Mouse (Mus musculus) kidney, postnatal 0 days (tissue): ENCODE measurements at regions not wholly inside any gene's neighbourhood (a gene's known extent, or its start where the extent isn't known, plus 50 kb on each side); places are given as distances from the start of the nearest gene placed in this dataset.
A peak's percentile ranks its signal among the peaks of the same experiment; 100 is the strongest.

Experiments
- ATAC-seq: fragments of 200-750 bp; cut with Nextera tagmentation; replicated peaks from 2 replicates; pipeline ENCODE4 v1.8.0; 2017; ENCODE audit warnings: low read depth, moderate number of reproducible peaks, moderate TSS enrichment, moderate library complexity; ENCODE audit not compliant: low FRiP score
- DNase-seq: peaks from one replicate; pipeline ENCODE4 v3.0.0-alpha.2; 2016; ENCODE audit warnings: low spot score
- H3K27ac ChIP-seq: fragments of 300-500 bp; sonication (generic); 2 replicates; pipeline ENCODE4 v1.5.1; 2014; ENCODE audit warnings: mild to moderate bottlenecking
- H3K27me3 ChIP-seq: fragments of 300-500 bp; sonication (generic); 2 replicates; pipeline ENCODE4 v1.6.1; 2014; ENCODE audit warnings: low read length, mixed read lengths; ENCODE audit not compliant: insufficient read depth
- H3K36me3 ChIP-seq: fragments of 300-500 bp; sonication (generic); 2 replicates; pipeline ENCODE4 v1.6.1; 2014; ENCODE audit warnings: low read length, mixed read lengths; ENCODE audit not compliant: insufficient read depth
- H3K4me1 ChIP-seq: fragments of 300-500 bp; sonication (generic); replicated peaks from 2 replicates; pipeline ENCODE4 v1.6.1; 2014; ENCODE audit warnings: antibody characterized with exemption, low read length, mixed read lengths; ENCODE audit not compliant: insufficient read depth
- H3K4me2 ChIP-seq: fragments of 300-500 bp; sonication (generic); 2 replicates; pipeline ENCODE4 v1.6.1; 2014; ENCODE audit warnings: mild to moderate bottlenecking, low read length, moderate library complexity, mixed read lengths
- H3K4me3 ChIP-seq: fragments of 300-500 bp; sonication (generic); replicated peaks from 2 replicates; pipeline ENCODE4 v1.5.1; 2014; ENCODE audit warnings: low read depth, low read length
- H3K9ac ChIP-seq: fragments of 300-500 bp; sonication (generic); 2 replicates; pipeline ENCODE4 v1.6.1; 2014; ENCODE audit warnings: low read depth, low read length
- H3K9me3 ChIP-seq: fragments of 300-500 bp; sonication (generic); replicated peaks from 2 replicates; pipeline ENCODE4 v1.6.1; 2016; ENCODE audit warnings: low read length, inconsistent platforms, mixed read lengths
- CTCF ChIP-seq: IDR thresholded peaks from 2 replicates; pipeline ENCODE4 v1.5.1; 2016; ENCODE audit warnings: antibody characterized with exemption, low read depth, mild to moderate bottlenecking, moderate library complexity
- WGBS: fragments of 180-500 bp; shearing (Covaris S2); extraction: QIAGEN DNeasy Blood & Tissue Kit; methylation state at CpG from one replicate; pipeline ENCODE4 v1.1.7; 2014; 5-methylcytosine and 5-hydroxymethylcytosine counted together

- H3K4me2 ChIP-seq: no peak overlapping the region
- H3K9ac ChIP-seq: no peak overlapping the region
- 83% methylated on average over 7 of the region's 7 CpGs for WGBS
- no peaks in the 10 kb centered on the region for H3K4me1 ChIP-seq
- H3K4me3 ChIP-seq: no peak overlapping the region
- H3K27me3 ChIP-seq: no peaks in the 10 kb centered on the region
- no peak overlapping the region for H3K27ac ChIP-seq
- no peak for ATAC-seq
- DNase-seq: no peak
- H3K9me3 ChIP-seq: no peaks in the 10 kb centered on the region
- TF ChIP-seq CTCF: no peak
- no peaks in the 10 kb centered on the region for H3K36me3 ChIP-seq
Observed at GRCm38 (mm10) chr13:38878718-38879669, 81.7 kb downstream of the Slc35b3 start.

DNA sequence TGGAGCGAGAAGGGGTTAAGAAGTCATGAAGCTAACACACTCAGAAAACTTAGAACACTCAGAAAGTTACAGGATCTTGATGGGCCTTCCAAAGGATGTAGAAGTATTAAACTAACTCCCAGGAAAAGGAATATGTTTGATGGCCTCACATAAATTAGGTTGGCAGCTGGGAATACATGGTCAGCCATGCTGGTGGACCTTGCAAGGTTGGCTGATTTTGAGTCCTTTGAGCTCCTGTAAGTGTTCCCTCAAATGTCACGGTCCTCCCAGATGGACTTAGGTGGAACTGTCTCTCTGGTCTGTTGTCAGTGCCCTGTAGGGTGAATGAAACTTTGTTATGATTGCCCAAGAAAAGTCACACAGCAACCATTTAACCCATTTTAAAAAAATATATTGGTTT lies 84.8 kb downstream of the Slc35b3 start:
- Histone ChIP-seq H3K4me3 (no peak overlapping the region), H3K36me3 (no peaks in the 10 kb centered on the region), H3K4me2 (no peak overlapping the region), H3K27ac (no peak overlapping the region), H3K27me3 (no peaks in the 10 kb centered on the region), H3K4me1 (no peaks in the 10 kb centered on the region), H3K9ac (no peak overlapping the region), H3K9me3 (no peaks in the 10 kb centered on the region)
- no peak for TF ChIP-seq CTCF
- DNase-seq (peak; percentile 63), ATAC-seq (peak; percentile 69; the same call in 1 of the 2 replicates)
- WGBS: 55% methylated on average over 2 of the region's 2 CpGs

DNA sequence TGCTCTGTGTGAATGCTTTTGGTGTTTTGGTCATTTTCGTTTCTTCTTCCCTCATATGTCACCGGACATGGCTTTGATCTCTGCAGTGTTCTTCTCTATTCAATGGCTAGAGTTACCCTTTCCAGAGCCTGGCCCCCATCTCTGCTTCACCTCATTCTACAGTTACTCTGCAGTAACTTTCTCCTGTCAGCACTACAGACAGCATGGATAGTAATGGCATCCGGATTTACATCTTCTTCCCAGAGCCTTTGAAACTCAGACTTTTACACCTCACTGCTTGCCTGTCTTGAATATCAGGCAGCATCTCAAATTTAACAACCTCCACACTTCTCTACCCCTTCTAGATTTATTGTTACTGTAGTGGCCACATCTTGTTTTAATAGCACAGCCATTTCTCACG lies 96.7 kb downstream of the Slc35b3 start:
- Histone ChIP-seq H3K9ac (no peak overlapping the region), H3K27me3 (no peaks in the 10 kb centered on the region), H3K4me3 (no peak overlapping the region), H3K27ac (no peak overlapping the region), H3K36me3 (no peaks in the 10 kb centered on the region), H3K9me3 (no peaks in the 10 kb centered on the region), H3K4me2 (no peak overlapping the region), H3K4me1 (no peaks in the 10 kb centered on the region)
- TF ChIP-seq CTCF: no peak
- peak; percentile 65; the same call in 1 of the 2 replicates for ATAC-seq
- WGBS: 25% methylated on average over 4 of the region's 4 CpGs
- DNase-seq: peak; percentile 89

- ATAC-seq (no peak), DNase-seq (peak; percentile 41)
- no peak overlapping the region for H3K27ac ChIP-seq
- peak; percentile 42; the same call in 1 of the 2 replicates for TF ChIP-seq CTCF
- no peaks in the 10 kb centered on the region for H3K4me1 ChIP-seq
- no peak overlapping the region for H3K4me3 ChIP-seq
- H3K9me3 ChIP-seq: no peaks in the 10 kb centered on the region
- no peak overlapping the region for H3K9ac ChIP-seq
- no peak overlapping the region for H3K4me2 ChIP-seq
- no peaks in the 10 kb centered on the region for H3K36me3 ChIP-seq
- WGBS: 49% methylated on average over 3 of the region's 3 CpGs
- no peaks in the 10 kb centered on the region for H3K27me3 ChIP-seq
Observed at GRCm38 (mm10) chr13:38855742-38856141, 104.9 kb downstream of the Slc35b3 start.

DNA sequence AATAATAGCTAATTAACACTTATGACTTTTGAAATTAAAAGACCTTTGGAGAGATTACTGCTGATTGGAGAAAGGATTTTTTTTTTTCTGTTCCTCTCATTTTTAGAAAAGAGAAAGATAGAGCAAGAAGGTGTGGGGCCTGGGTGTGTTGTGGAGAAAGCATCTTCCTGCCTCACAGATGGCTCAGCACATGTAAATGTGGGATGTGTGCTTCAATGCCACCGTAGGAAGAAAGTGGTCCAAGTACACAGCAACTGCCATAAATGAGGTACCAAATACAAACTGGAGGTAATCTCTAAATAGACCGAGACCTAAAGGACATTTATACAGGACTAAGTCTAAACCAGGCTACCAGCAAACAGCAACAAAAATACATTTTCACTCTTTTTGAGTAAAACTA lies 105.7 kb downstream of the Slc35b3 start:
- Histone ChIP-seq H3K4me2 (no peak overlapping the region), H3K36me3 (no peaks in the 10 kb centered on the region), H3K27me3 (no peaks in the 10 kb centered on the region), H3K27ac (no peak overlapping the region), H3K4me3 (no peak overlapping the region), H3K4me1 (no peaks in the 10 kb centered on the region), H3K9ac (no peak overlapping the region), H3K9me3 (no peaks in the 10 kb centered on the region)
- DNase-seq: no peak
- TF ChIP-seq CTCF: no peak
- WGBS: 89% methylated on average over 2 of the region's 2 CpGs
- ATAC-seq: no peak

DNA sequence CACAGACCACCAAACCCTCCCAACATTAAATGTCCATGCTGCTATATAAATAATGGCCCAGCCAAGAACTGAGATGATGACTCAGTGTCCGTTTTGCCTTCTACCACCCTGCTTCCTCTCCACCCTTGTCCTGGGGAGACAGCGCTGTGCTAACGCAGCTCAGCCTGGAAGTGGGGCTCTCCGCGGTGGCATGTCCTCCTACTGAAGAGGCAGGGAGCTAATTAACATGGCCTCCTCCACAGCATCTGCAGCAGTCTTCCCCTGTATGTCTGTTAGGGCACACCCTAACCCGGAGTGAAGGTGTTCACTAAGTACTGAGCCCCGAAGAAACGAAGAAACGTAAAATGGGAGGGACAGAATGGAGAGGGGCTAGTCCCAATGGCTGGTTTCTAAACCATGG lies 107.8 kb downstream of the Slc35b3 start:
- no peaks in the 10 kb centered on the region for H3K36me3 ChIP-seq
- H3K27me3 ChIP-seq: no peaks in the 10 kb centered on the region
- 56% methylated on average over 9 of the region's 9 CpGs for WGBS
- TF ChIP-seq CTCF: no peak
- no peak overlapping the region for H3K9ac ChIP-seq
- no peak overlapping the region for H3K4me2 ChIP-seq
- ATAC-seq: no peak
- no peak overlapping the region for H3K27ac ChIP-seq
- H3K9me3 ChIP-seq: no peaks in the 10 kb centered on the region
- H3K4me1 ChIP-seq: no peaks in the 10 kb centered on the region
- no peak overlapping the region for H3K4me3 ChIP-seq
- no peak for DNase-seq
